Mouse (Mus musculus): ENCODE results near the gene Tmtc2.

GRCm38 (mm10) chr10:105544004-105545003 lies 29.9 kb downstream of the Tmtc2 start:
- TF ChIP-seq CTCF (IDR thresholded peaks at IDR 0.05; ENCODE audit: control insufficient read depth, insufficient read depth, insufficient replicate concordance, low read depth, low read length): no peak
- no peak for TF ChIP-seq POLR2A (IDR thresholded peaks at IDR 0.05; ENCODE audit: control insufficient read depth, low read depth, low read length)
